Mouse (Mus musculus): ENCODE results near the gene Gm7929. TPM values are rescaled to one million over a fixed set of nuclear protein-coding genes. Genes with fewer than 3 reads are reported as not detected.
"Not testable (repeated sequence)": the region's sequence is repeated elsewhere in the genome, so short reads cannot be mapped to it uniquely, and the experiment has no call there.

Gene Gm7929
- polyA plus RNA-seq (2016; fragmentation: Nextera tagmentation; extraction: Ambion mirVana), result not detected in 2 replicates

GRCm38 (mm10) chr14:41750514-41750913 lies at the start of gene Gm7929:
Gene Gm7929 (minus strand): TSS chr14:41750614.
- not testable (repeated sequence) for H3K9ac ChIP-seq; H3K4me3 ChIP-seq; H3K36me3 ChIP-seq; ATAC-seq (ENCODE audit: low FRiP score); H3K4me1 ChIP-seq; H3K27me3 ChIP-seq; H3K4me2 ChIP-seq (replicated peaks); H3K9me3 ChIP-seq (replicated peaks); H3K27ac ChIP-seq
- 94% methylated on average over 1 of the region's 1 CpGs for WGBS

DNA sequence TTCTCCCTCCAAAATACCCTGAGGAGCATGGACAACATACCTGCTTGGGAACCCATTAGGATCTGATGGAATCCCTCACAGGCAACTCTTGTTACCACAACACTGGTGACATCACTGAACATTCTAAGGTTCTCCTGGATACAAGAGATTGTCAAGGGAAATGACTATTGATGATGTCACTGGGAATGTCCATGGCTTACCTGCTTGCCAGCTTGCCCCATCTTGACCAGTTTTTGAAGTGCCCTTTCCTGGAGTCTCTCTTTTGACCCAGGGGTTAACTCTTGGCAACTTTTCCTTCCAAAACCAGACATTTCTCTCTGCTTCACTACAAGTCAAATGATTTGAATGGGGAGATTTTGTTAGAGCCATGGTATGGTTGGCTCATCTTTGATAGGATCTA lies 21.9 kb upstream of the Gm7929 start, which contains the start of gene Gm47189:
TSS of gene Gm47189 (minus strand) at position 101 of the 400 bp plus-strand sequence.
- H3K27ac ChIP-seq; H3K9ac ChIP-seq; H3K4me1 ChIP-seq; H3K27me3 ChIP-seq; H3K9me3 ChIP-seq (replicated peaks); H3K36me3 ChIP-seq; H3K4me2 ChIP-seq (replicated peaks); H3K4me3 ChIP-seq; ATAC-seq (ENCODE audit: low FRiP score): not testable (repeated sequence)

DNA sequence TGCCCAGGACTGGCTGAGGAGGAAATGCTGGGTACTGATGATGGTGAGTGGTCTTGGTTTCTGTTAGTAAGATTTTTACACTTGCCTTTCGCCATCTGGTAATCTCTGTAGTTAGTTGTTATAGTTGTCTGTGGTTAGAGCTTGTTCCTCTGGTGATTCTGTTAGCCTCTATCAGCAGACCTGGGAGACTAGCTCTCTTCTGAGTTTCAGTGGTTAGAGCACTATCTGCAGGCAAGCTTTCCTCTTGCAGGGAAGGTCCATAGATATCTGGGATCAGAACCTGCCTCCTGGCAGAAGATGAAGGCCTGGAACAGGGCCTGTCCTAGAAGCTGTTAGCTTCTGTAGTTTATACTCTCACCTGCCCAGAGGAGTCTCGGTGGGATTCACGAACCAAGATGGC lies 5.5 kb upstream of the Gm7929 start:
- H3K4me3 ChIP-seq; H3K4me1 ChIP-seq; H3K36me3 ChIP-seq; H3K4me2 ChIP-seq (replicated peaks); H3K9me3 ChIP-seq (replicated peaks); ATAC-seq (ENCODE audit: low FRiP score); H3K9ac ChIP-seq; H3K27me3 ChIP-seq; H3K27ac ChIP-seq: not testable (repeated sequence)
- WGBS, result 80% methylated on average over 2 of the region's 3 CpGs

- not testable (repeated sequence) for H3K9ac ChIP-seq; H3K9me3 ChIP-seq (replicated peaks); ATAC-seq (ENCODE audit: low FRiP score); H3K4me2 ChIP-seq (replicated peaks); H3K36me3 ChIP-seq; H3K4me1 ChIP-seq; H3K27me3 ChIP-seq; H3K27ac ChIP-seq; H3K4me3 ChIP-seq
- WGBS, result 75% methylated on average over 17 of the region's 17 CpGs
Measured at GRCm38 (mm10) chr14:41723437-41723836, 27.0 kb downstream of the Gm7929 start.

GRCm38 (mm10) chr14:41717180-41717579 lies 33.2 kb downstream of the Gm7929 start:
- H3K27ac ChIP-seq; H3K4me2 ChIP-seq (replicated peaks); H3K27me3 ChIP-seq; ATAC-seq (ENCODE audit: low FRiP score); H3K36me3 ChIP-seq; H3K4me3 ChIP-seq; H3K9me3 ChIP-seq (replicated peaks); H3K4me1 ChIP-seq; H3K9ac ChIP-seq: not testable (repeated sequence)
- 82% methylated on average over 1 of the region's 1 CpGs for WGBS

DNA sequence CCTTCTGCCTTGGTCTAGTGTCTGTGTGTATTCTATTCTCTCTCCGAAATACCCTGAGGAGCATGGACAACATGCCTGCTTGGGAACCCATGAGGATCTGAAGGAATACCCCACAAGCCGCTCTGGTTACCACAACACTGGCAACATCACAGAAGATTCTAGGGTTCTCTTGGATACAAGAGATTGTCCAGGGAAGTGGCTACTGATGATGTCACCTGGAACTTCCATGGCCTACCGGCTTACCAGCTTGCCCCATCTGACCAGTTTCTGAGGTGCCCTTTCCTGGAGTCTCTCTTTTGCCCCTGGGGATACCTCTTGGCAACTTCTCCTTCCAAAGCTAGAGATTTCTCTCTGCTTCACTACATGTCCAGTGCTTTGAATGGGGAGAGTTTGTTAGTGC lies 48.6 kb downstream of the Gm7929 start, which contains the start of gene Gm8068:
TSS of gene Gm8068 (minus strand) at position 101 of the 400 bp plus-strand sequence.
- no CpG with 5 or more reads among the region's 3 CpGs for WGBS
- H3K4me2 ChIP-seq (replicated peaks); H3K9me3 ChIP-seq (replicated peaks); H3K9ac ChIP-seq; H3K27ac ChIP-seq; H3K27me3 ChIP-seq; H3K4me1 ChIP-seq; ATAC-seq (ENCODE audit: low FRiP score); H3K36me3 ChIP-seq; H3K4me3 ChIP-seq: not testable (repeated sequence)

Other genes with a start within 250 kb of the Gm7929 start
- gene Gm7970, start 195.0 kb downstream of the Gm7929 start, polyA plus RNA-seq (2016; fragmentation: Nextera tagmentation; extraction: Ambion mirVana), result not detected in 2 replicates
- not detected in 2 replicates for gene 1700049E17Rik2, start 177.4 kb downstream of the Gm7929 start, polyA plus RNA-seq (2016; fragmentation: Nextera tagmentation; extraction: Ambion mirVana)
- not detected in 2 replicates for gene Gm3072, start 126.0 kb downstream of the Gm7929 start, polyA plus RNA-seq (2016; fragmentation: Nextera tagmentation; extraction: Ambion mirVana)
- not detected in 2 replicates for gene Gm3676, start 104.1 kb downstream of the Gm7929 start, polyA plus RNA-seq (2016; fragmentation: Nextera tagmentation; extraction: Ambion mirVana)
- gene Gm8068, start 48.7 kb downstream of the Gm7929 start, polyA plus RNA-seq (2016; fragmentation: Nextera tagmentation; extraction: Ambion mirVana), result not detected in 2 replicates
- gene Gm47189, start 21.8 kb upstream of the Gm7929 start, polyA plus RNA-seq (2016; fragmentation: Nextera tagmentation; extraction: Ambion mirVana), result not detected in 2 replicates
- not detected in 2 replicates for gene Gm7980, start 156.7 kb upstream of the Gm7929 start, polyA plus RNA-seq (2016; fragmentation: Nextera tagmentation; extraction: Ambion mirVana)
- not detected in 2 replicates for gene 1700049E17Rik1, start 174.3 kb upstream of the Gm7929 start, polyA plus RNA-seq (2016; fragmentation: Nextera tagmentation; extraction: Ambion mirVana)
- not detected in 2 replicates for gene 1700024B05Rik, start 193.4 kb upstream of the Gm7929 start, polyA plus RNA-seq (2016; fragmentation: Nextera tagmentation; extraction: Ambion mirVana)
- gene Gm6401, start 217.3 kb upstream of the Gm7929 start, polyA plus RNA-seq (2016; fragmentation: Nextera tagmentation; extraction: Ambion mirVana), result not detected in 2 replicates
- gene Gm3543, start 232.7 kb upstream of the Gm7929 start, polyA plus RNA-seq (2016; fragmentation: Nextera tagmentation; extraction: Ambion mirVana), result not detected in 2 replicates